Mouse (Mus musculus): ENCODE measurements at regions not wholly inside any gene's neighbourhood (a gene's known extent, or its start where the extent isn't known, plus 50 kb on each side); places are given as distances from the start of the nearest gene placed in this dataset.

GRCm38 (mm10) chr13:28426085-28426484, 168.8 kb downstream of the Gm11361 start:
- TF ChIP-seq CTCF (IDR thresholded peaks at IDR 0.05; ENCODE audit: low read depth) (peak; percentile 47), EP300 (optimal IDR thresholded peaks at IDR 0.05) (no peak)
